Mouse (Mus musculus): ENCODE measurements around the gene Flywch1.

GRCm38 (mm10) chr17:23770896-23771283, 512 bp downstream of the Flywch1 start:
- no peak for TF ChIP-seq POLR2A (IDR thresholded peaks at IDR 0.05; ENCODE audit: borderline replicate concordance, low read depth, low read length)
- no peak for TF ChIP-seq CTCF (IDR thresholded peaks at IDR 0.05; ENCODE audit: low read depth, low read length)

All from bone marrow macrophage, adult 2 months (primary cell).